Mouse (Mus musculus) kidney, adult 2 months (tissue): ENCODE measurements around the gene Itgae. TPM values are rescaled to one million over a fixed set of nuclear protein-coding genes. Genes with fewer than 3 reads are reported as not detected.
A peak's percentile ranks its signal among the peaks of the same experiment; 100 is the strongest.

ENCODE experiments used
- DNase-seq: peaks from one replicate; pipeline ENCODE4 v3.0.0; 2021
- H3K27ac ChIP-seq: fragments of 200-500 bp; 2 replicates; pipeline ENCODE4 v1.5.1; 2012; ENCODE audit warnings: low read depth, low read length, control low read depth, inconsistent platforms; ENCODE audit not compliant: insufficient read depth
- H3K27me3 ChIP-seq: fragments of 200-500 bp; replicated peaks from 2 replicates; pipeline ENCODE4 v1.6.1; 2012; ENCODE audit warnings: mild to moderate bottlenecking, moderate library complexity, low read length, inconsistent platforms; ENCODE audit not compliant: control insufficient read depth, insufficient read depth
- H3K36me3 ChIP-seq: fragments of 200-500 bp; 2 replicates; pipeline ENCODE4 v1.6.1; 2012; ENCODE audit warnings: mild to moderate bottlenecking, moderate library complexity, low read length, inconsistent platforms; ENCODE audit not compliant: control insufficient read depth, insufficient read depth
- H3K4me1 ChIP-seq: fragments of 200-500 bp; 2 replicates; pipeline ENCODE4 v1.6.1; 2011; ENCODE audit warnings: low read length; ENCODE audit not compliant: control insufficient read depth, insufficient read depth
- H3K4me3 ChIP-seq: fragments of 200-500 bp; 2 replicates; pipeline ENCODE4 v1.5.1; 2011; ENCODE audit warnings: mild to moderate bottlenecking, low read depth, low read length, control low read depth; ENCODE audit not compliant: insufficient read depth
- CTCF ChIP-seq: fragments of 200-500 bp; conservative IDR thresholded peaks from 2 replicates; pipeline ENCODE4 v1.5.1; 2011; ENCODE audit warnings: low read depth, mild to moderate bottlenecking, control low read depth, low read length, moderate library complexity, mixed read lengths; ENCODE audit not compliant: insufficient read depth, insufficient read length
- POLR2A ChIP-seq: fragments of 200-500 bp; IDR thresholded peaks from one replicate; pipeline ENCODE4 v1.6.1; 2011; ENCODE audit warnings: low read depth, low read length, control low read depth
- WGBS: fragments of 180-500 bp; shearing (Covaris S2); methylation state at CpG from one replicate; pipeline ENCODE4 v1.1.7; 2018; 5-methylcytosine and 5-hydroxymethylcytosine counted together
- polyA plus RNA-seq: library from polyadenylated mRNA; depleted of rRNA; stranded (reverse); fragments of >200 nt; gene quantifications from 2 replicates; pipeline ENCODE4 v1.2.3, GENCODE M21; 2012

Itgae gene
- polyA plus RNA-seq, 1 experiment = 1.0 TPM

- H3K4me1 ChIP-seq = peaks cover 2% of the 10 kb centered on the region; the same call in 1 of the 2 replicates
- H3K4me3 ChIP-seq = no peak overlapping the region
- peak overlapping the region; percentile 79; the same call in 1 of the 2 replicates for H3K27ac ChIP-seq
- no peak for TF ChIP-seq POLR2A
- no peaks in the 10 kb centered on the region for H3K36me3 ChIP-seq
- peak; percentile 60 for DNase-seq
- WGBS = 49% methylated on average over 11 of the region's 11 CpGs
- H3K27me3 ChIP-seq = no peaks in the 10 kb centered on the region
Measured at GRCm38 (mm10) chr11:73146026-73146974, 55.9 kb downstream of the Itgae start.

- Histone ChIP-seq H3K4me3 (no peak overlapping the region), H3K27me3 (no peaks in the 10 kb centered on the region), H3K27ac (peak overlapping the region; percentile 36; the same call in 1 of the 2 replicates), H3K36me3 (no peaks in the 10 kb centered on the region), H3K4me1 (peaks cover 2% of the 10 kb centered on the region; the same call in 1 of the 2 replicates)
- DNase-seq = no peak
- 57% methylated on average over 7 of the region's 7 CpGs for WGBS
- no peak for TF ChIP-seq CTCF
Measured at GRCm38 (mm10) chr11:73146975-73147365, 56.6 kb downstream of the Itgae start.

GRCm38 (mm10) chr11:73148209-73148608 lies 57.8 kb downstream of the Itgae start:
- Histone ChIP-seq H3K4me3 (no peak overlapping the region), H3K27me3 (no peaks in the 10 kb centered on the region), H3K27ac (no peak overlapping the region), H3K4me1 (peaks cover 2% of the 10 kb centered on the region; the same call in 1 of the 2 replicates), H3K36me3 (no peaks in the 10 kb centered on the region)
- no peak for DNase-seq
- 86% methylated on average over 9 of the region's 9 CpGs for WGBS
- TF ChIP-seq CTCF (no peak), POLR2A (no peak)

- Histone ChIP-seq H3K4me1 (0 out of 2 replicates have a peak, but pooled peaks cover 3% of the 10 kb centered on the region), H3K27me3 (no peaks in the 10 kb centered on the region), H3K4me3 (no peak overlapping the region), H3K36me3 (no peaks in the 10 kb centered on the region), H3K27ac (no peak overlapping the region)
- TF ChIP-seq CTCF (no peak), POLR2A (no peak)
- DNase-seq = no peak
- WGBS = 75% methylated on average over 6 of the region's 6 CpGs
Measured at GRCm38 (mm10) chr11:73155071-73155470, 64.7 kb downstream of the Itgae start.

- Histone ChIP-seq H3K36me3 (no peaks in the 10 kb centered on the region), H3K4me3 (peak within 1 kb of the TSS; percentile 42), H3K27ac (peak within 1 kb of the TSS; percentile 67), H3K27me3 (no peaks in the 10 kb centered on the region), H3K4me1 (peaks cover 6% of the 10 kb centered on the region; the same call in 1 of the 2 replicates)
- peak; percentile 78 for DNase-seq
- WGBS = 5% methylated on average over 49 of the region's 49 CpGs
- TF ChIP-seq POLR2A (no peak), CTCF (no peak)
Measured at GRCm38 (mm10) chr11:73159957-73160810, 69.8 kb downstream of the Itgae start, which contains the start of gene P2rx5. TSS of gene P2rx5 (plus strand) at chr11:73160421.

GRCm38 (mm10) chr11:73160811-73161200 lies 70.4 kb downstream of the Itgae start:
- H3K4me3 ChIP-seq = peak overlapping the region; percentile 42
- peaks cover 6% of the 10 kb centered on the region; the same call in 1 of the 2 replicates for H3K4me1 ChIP-seq
- peak; percentile 66 for DNase-seq
- TF ChIP-seq CTCF (no peak), POLR2A (no peak)
- no peaks in the 10 kb centered on the region for H3K27me3 ChIP-seq
- peak overlapping the region; percentile 67 for H3K27ac ChIP-seq
- no peaks in the 10 kb centered on the region for H3K36me3 ChIP-seq
- WGBS = 25% methylated on average over 6 of the region's 6 CpGs
